Mouse (Mus musculus): ENCODE data around the gene Zfyve26.
"Not testable (repeated sequence)": the region's sequence is repeated elsewhere in the genome, so short reads cannot be mapped to it uniquely, and the experiment has no call there.

Zfyve26 gene

DNA sequence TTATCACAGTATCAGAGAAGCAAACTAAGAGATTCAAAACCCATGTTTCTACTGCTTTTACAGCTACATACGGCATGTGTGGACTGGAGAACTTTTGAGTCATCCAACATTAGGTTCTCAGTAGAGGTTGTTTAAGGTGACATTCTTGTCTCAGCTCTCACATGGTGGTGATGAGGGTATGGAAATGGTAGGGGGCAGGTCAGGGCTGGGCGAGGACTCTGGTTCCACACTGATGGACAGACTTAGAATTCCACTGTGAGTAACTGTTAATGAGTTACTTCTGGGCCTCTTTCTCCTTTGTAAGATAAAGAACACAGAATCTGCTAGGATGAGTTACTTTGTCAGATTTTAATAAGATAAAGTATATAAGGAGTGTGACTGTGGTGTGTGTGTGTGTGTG lies 36.0 kb downstream of the Zfyve26 start:
- no peak for DNase-seq (ENCODE audit: low read depth)

DNA sequence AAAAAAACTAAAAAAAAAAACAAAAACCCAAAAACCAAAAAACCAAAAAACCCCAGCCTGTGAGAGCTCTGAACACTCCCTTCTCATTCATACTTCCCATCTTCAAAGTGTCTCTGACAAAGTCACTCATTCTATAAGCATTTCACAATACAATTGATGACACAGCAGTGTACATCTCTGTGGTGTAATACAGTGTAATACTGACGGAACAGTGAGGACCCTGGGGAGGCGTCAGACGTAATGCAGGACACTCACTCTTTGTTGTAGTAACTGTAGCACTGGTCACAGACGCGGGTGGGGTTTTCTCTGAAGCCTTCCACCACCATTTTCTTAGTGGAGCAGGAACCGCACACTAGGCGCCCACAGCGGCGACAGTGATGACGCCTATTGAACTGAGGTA lies 41.1 kb downstream of the Zfyve26 start:
- no peak for DNase-seq (ENCODE audit: low read depth)

DNA sequence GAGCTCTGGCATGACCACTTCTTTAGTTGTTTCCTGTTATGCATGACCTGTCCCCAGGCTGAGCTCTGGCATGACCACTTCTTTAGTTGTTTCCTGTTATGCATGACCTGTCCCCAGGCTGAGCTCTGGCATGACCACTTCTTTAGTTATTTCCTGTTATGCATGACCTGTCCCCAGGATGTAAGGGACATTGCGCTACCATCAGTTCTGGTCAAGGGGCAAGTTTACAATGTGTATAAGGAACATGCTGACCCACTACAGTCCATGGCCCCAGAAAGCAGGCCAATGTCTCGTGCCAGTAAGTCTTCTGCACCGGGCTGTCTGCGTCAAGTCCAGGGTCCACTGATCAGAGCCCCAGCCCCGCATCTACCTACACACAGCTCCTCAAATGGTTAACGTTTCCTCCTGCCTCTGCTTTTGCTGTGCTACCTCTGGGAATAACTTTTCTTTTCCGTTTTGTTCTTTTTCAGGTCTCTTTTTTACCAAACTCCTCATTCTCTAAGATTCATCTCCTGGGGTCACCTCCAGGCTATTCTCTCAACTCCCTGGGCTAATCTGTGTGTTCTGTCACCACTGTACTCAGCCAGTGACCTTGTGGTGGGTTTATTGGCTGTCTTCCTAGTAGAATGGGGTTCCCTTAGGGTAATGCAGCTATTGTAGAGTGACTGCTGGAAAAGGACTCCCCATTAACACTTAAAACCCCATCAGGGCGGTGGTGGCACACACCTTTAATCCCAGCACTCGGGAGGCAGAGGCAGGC lies 42.6 kb downstream of the Zfyve26 start:
- no peak for DNase-seq (ENCODE audit: low read depth)

DNA sequence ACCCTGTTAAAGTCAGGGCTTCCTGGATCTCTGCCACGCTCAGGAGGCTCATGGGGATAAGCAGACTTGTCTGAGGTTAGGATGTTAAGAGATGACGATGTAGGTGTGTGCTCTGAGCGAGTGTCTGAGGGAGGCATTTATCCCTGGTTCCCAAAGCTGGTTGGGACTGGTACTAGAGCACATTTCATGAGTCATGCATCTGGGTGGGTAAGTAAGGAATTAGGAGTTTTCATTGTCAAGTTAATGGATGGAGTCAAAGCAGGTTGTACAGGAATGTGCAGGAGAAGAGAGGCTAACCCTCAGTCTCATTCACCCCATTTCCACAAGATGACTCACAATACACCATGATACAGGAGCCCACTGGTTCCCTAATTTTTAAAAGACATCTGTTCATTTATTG lies 48.0 kb downstream of the Zfyve26 start:
- DNase-seq (ENCODE audit: low read depth), result no peak

DNA sequence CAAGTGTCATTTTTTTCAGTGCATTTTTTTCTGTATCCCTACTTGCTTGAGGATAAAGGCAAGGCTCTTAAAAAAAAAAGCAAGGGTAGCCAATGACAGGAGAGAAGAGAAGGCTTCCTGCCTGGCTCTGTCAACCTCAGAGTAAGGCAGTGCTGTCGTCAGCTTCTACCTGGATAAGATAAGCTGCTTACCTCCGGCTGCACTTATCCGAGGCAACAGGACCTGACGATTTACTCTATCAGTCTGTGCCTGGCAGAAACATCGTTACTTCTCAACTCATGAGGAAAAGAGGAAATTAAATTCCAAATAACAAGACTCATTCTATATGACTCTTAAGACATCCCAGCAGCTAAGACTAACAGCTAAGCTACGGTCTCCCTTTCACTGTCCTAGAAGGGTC lies 53.2 kb downstream of the Zfyve26 start:
- no peak for DNase-seq (ENCODE audit: low read depth)

DNA sequence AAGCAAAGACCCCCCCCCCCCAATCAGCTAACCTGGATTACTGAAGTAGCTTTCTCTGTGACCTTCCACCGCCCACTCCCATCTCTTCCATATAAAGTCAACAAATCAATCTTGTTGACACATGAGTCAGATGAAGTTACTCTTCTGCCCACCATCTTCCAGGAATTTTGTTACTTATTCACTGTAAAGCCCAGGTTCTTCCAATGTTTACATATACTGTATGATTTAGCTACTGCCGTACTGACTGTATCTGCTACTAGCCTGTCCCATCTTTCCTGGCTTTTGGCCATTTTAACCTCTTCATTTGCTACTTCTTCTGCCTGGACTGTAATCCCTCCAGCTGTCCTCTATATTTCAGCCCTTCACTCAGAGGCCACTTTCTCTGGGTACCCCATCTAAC lies 54.1 kb downstream of the Zfyve26 start:
- DNase-seq (ENCODE audit: low read depth), result no peak

DNA sequence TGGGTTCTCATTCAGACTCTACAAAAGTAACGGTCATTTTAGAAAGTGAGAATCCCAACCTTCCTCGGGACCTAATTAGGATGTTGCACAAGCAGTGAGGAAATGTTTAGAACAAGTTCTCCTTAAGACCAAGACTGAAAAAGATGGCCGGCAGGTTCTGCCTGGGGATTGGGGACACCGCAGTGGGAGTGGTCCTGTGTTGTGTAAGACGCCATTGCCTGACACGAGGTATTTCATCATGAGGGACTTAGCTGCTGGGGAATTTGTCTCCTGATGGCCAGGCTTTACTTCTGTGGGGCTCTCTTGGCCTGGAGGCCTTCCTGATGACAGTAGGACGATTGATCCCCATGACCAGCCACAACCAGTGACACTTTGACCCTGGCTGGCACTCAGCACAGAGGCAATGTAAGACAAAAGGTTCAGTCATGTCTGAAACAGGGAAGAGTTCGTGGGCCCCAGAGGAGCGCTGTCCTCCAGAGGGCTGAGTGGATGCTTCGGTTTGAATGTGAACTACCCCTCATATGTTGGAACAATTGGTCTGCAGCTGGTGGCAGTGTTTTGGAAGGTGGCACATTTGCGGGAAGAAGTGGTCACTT lies 60.5 kb downstream of the Zfyve26 start:
- DNase-seq (ENCODE audit: low read depth), result no peak

DNA sequence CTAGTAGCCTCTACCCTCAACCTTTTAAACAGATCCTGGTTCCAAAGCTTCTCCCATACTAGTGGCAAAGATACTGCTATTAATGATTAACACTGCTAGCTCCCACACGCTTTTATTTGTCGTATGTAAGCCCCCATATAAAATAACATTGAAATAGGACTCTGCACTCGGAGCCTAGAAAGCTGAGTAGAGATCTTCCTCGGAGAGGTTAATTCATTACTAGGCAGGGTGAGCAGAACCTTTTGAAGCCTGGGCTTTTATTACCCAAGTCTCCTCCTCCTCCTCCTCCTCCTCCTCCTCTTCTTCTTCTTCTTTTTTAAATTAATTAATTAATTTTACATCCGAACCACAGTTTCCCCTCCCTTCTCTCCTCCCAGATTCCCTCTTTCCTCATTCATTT lies 78.6 kb downstream of the Zfyve26 start:
- DNase-seq (ENCODE audit: low read depth), result no peak

DNA sequence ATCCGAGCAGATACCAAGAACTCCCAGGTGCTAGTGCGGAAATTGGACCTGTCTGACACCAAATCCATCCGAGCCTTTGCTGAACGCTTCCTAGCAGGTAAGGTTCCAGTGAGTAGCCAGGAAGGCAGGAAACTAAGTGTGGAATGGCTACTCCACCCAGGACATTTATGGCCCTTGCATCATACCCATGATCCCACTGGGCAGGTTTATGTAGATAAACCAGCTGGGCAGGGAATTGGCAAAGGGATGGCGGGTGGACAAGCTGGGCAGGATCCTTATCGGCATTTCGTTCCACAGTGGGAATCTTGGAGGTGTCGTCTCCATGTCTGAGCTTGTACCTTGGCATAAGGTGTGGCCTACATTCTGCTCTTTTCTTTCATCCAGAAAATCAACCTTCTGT lies 84.7 kb downstream of the Zfyve26 start:
- DNase-seq (ENCODE audit: low read depth), result no peak

DNA sequence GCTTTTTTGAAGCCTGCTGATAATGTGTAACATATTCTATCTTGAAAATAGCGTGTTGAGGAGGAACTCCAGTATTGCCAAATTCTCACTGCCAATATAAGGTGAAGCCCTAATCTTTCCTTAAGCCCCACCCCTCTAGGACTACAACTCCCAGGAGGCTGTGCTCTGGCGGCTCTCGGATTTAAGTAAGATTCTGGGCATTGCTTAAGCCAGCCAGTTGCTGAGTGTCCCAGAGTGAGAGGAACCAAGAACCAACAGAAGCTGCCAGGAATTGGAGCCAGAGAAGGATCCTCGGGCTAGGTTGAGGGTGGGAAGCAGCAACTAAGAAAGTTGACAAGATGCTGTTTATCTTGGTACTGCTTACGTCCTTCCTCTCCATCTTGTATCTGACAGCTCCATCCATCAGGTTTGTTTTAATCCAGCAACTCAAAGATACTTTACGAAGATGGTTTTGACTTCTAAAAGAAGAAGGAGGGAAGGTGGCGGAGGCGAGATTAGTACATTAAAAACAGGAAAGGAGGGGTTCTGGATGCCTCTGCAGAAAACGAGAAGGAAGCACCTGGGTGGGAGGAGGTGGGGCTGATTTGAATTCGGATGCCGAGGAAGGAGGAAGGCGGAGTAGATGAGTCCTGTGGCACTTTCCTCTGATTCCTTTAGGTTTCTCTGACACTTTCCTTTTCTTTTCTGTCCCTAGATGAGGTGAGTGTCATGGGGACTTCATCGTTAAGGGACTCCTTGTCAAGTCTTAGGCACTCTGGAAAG lies 87.2 kb downstream of the Zfyve26 start, which contains the start of gene Rdh12:
Gene Rdh12, plus strand, starts transcription at position 212 of the 762 bp plus-strand sequence.
- peak; percentile 72 for DNase-seq (ENCODE audit: low read depth)

DNA sequence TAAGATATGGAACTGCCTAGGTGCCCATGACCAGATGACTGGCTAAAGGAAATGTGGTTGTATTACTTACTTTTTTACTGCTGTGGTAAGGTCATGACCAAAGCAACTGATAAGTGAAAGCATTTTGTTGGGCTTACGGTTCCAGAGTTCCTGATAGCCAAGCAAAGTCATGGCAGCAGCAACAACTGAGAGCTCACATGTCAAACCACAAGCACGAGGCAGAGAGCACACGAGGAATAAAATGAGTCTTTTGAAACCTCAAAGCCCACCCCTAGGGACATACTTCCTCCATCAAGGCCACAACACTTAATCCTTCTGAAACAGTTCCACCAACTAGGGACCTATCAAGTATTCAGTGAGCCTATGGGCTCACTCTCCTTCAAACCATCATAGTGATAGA lies 94.2 kb downstream of the Zfyve26 start:
- no peak for DNase-seq (ENCODE audit: low read depth)

DNA sequence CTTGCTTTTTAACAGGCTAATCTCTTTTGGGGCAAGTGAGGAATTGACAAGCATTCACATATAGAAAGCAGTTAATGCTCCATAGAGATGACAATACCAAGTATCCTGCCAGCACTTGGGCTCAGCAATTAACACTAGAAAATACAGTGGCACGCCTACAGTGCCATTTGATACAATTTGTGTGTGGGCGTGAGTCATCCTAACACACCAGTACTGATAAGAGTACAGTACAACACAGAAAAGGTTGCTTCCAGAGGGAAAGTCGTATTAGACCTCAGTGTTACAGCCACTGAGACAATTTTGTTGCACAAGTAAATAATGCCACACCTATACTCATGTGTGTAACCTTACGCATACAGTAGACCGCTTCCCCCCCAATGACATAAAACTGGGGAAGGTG lies 99.0 kb downstream of the Zfyve26 start:
- DNase-seq (ENCODE audit: low read depth), result no peak

DNA sequence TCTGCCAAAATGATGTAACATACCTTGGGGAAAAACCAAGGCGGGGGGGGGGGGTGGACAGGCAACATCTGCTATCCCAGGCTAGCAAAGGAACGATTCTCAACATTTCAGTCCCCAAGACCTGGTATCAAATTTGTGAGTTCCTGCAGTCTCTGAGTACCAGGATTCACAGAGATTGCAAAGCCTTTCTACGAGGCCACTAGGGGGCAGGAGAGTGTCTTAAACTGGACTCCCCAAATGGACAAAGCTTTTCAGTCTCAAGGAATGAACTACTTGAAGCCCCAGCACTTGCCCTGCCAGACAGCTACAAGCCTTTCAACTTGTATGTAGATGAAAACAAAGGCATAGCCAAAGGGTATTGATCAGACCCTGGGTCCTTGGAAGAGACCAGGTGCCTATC lies 102.7 kb downstream of the Zfyve26 start:
- DNase-seq (ENCODE audit: low read depth), result peak; percentile 91

DNA sequence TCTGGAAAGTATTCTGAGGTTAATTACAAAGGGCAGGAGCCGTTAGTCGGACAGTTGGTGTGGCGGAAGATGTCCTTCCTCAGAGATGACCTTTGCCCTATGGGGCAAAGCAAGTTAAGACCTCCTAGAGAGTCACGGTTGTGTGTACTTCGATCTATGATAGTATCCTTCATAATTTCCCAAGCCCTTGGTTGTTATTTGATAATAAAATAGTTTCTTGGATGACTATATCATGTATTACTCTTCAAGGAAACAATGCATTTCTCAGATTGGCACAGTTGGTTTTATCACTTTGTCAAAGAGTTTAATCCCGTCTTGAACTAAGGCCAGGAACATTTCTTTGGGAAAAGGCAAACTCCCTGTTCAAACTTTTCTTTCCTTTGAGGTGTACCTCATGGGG lies 103.9 kb downstream of the Zfyve26 start, which contains the start of gene Rdh11:
Gene Rdh11, minus strand, starts transcription at position 101 of the 400 bp plus-strand sequence.
- DNase-seq (ENCODE audit: low read depth), result no peak

DNA sequence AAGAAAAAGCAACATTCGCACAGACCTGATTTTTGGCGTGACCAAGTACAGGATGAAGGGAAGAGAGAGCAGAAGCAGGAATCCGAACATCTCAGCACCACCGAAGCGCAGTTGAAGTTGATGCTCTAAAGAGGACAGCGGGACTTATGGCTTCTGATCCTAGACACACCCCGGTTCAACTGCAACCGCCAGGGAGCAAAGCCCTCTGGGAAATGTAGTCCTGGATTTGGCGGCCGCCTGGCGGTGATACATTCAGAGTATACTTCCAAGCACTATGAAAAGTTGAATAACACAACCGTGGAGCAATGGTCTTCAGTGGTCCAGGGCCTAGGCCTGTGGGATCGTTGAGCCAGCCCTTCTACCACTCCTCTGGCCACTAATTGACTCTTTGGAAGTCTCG lies 104.4 kb downstream of the Zfyve26 start:
- DNase-seq (ENCODE audit: low read depth), result peak; percentile 92

DNA sequence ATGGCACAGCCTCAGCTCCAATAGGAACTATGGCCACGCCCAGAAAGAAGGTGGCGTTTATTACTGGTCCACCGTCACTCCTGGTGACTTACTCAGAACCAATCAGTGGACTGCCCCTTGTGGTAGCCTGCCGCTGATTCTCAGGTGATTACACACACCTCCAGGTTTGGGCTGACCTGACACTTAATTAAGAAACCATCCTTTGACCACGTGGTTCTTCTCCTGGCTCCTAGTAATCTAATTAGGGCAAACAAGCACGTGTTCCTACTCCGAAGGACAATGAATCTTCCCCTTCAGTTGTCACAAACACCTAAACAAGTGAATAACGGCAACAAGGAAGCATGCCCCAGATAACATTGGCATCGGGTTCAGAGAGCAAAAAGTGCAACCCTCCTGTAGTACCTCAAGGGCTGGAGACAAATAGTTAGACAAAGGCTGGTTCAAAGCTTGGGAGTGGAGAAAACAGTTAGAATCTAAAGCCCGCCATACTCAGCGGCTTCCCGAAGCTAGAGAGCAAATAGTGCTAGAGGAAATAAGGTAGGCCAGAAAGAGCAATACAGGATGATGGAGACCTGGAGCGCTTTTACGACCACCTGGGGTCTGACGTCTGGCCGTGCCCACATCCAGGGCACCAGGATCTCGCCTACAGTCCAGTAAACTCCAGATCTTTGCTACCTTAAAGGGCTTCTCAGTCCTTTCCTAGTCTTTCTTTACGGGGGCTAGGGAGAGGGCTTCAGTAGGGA lies 105.0 kb downstream of the Zfyve26 start:
- peak; percentile 83 for DNase-seq (ENCODE audit: low read depth)

DNA sequence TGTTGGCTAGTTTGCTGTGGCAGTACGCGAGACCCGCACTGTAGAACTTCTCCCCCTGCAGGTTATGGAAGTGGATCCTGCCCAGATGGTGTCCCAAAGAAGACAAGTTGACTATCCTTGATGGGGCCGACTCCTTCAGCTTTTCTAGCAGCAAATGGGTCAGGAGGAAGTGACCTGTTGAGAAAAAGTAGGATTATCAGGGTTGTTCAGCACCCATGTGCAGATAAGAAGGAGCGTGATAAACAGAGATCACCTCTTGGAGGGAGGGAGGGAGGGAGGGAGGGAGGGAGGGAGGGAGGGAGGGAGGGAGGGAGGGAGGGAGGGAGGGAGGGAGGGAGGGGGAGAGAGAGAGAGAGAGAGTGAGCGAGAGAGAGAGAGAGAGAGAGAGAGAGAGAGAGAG lies 110.9 kb downstream of the Zfyve26 start:
- DNase-seq (ENCODE audit: low read depth), result not testable (repeated sequence)

Measured in NIH3T3 (cell line).